Mouse (Mus musculus) cerebellum, postnatal 36 days (tissue): ENCODE data around the gene Fgr.
"Not testable (repeated sequence)": the region's sequence is repeated elsewhere in the genome, so short reads cannot be mapped to it uniquely, and the experiment has no call there.

Source experiments
- DNase-seq, 2 experiments: peaks; one replicate each; pipeline ENCODE4 v3.0.0; 2021 to 2022; ENCODE audit warnings: mixed read lengths in 2 of 2

Fgr gene

GRCm38 (mm10) chr4:132973814-132974398 lies at the start of gene Fgr:
Fgr (plus strand) TSS chr4:132974095.
- DNase-seq = no peak

DNA sequence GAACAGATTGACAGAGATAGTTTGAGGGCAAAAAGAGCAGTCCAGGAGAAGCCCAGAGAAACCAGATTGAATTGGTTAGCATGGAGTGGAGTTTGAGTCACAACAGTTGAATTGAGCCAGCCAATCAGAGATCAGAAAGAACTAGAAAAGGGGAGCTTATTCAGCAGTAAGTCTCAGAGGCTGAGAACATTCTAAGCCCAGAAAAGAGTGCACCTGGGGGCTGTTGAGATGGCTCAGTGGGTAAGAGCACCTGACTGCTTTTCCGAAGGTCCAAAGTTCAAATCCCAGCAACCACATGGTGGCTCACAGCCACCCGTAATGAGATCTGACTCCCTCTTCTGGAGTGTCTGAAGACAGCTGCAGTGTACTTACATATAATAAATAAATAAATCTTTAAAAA lies 47.4 kb upstream of the Fgr start:
- DNase-seq = not testable (repeated sequence)

DNA sequence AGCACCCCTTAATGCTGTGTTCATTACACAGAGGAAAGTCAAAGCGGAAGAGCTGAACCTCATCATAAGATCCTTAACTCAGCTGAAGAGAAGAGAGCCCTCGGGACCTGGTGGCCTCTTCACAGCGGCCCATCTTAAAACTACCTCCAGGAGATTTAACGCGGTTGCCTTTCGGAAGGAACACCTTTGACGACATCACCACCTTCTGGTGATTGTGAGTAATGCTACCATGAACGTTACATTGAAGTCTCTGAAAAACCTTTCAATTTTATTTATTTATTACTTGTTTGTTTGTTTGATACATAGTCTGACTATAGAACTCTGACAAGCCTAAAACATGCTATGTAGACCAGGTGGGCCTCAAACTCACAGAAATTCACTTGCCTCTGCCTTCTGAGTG lies 43.1 kb upstream of the Fgr start:
- peak; percentile 49 to 63 for DNase-seq

- DNase-seq = no peak
These were observed 41.0 kb upstream of the Fgr start for GRCm38 (mm10) chr4:132932752-132933404.

DNA sequence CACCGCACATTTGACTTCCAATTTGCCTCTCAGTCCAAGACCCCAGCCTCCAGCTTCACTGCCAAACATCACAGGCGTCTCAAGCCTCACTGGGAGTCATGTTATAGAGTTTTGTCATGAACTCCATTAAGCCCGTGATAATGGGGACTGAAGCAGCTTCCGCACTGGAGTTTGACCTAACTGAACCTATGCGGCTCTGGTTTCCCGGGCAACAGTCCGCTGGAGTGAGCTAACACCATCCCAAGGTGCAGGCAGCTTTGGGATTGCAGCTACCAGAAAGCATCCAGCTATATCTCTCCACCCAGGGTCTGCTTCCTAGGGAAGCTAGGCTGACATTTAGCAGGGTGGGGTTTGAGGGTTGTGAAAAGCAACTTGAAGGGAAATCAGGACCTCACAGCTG lies 39.3 kb upstream of the Fgr start:
- DNase-seq = no peak

DNA sequence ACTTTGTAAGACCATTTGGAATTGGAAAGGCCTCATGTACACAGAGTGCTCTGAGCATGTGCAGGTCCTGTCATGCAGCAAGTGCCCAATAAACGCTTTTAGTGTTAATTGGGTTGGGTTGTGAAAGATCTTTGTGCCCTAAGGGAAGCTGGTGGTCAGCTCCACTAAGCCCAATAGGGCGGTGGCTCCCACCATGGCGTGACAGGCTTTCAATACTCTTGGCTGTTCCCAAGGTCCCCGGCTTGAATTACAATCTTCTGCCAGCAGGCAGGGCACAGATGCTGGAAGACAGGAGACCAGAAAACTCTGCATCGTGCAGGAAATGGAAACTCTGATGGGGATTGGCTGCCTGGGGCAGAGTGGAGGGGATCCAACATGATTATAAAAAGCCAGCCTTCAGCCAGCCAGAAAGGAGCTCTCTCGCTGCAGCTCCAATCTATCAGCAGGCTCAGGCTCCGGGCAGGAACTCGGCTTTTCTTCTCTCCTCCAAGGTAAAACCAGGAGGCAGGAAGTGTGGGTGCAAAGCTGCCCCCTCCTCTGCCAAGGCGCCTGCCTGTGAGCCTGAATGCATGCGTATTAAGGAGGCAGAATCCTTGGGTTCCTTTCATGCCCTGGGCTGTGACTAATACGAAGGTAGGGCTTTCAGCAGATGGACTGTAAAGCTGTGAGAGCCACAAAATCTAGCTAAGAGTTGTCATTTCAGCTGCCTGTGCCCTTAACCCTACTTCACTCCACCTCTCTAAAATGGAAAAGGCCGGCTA lies 35.5 kb upstream of the Fgr start:
- peak; percentile 26 to 35 for DNase-seq

DNA sequence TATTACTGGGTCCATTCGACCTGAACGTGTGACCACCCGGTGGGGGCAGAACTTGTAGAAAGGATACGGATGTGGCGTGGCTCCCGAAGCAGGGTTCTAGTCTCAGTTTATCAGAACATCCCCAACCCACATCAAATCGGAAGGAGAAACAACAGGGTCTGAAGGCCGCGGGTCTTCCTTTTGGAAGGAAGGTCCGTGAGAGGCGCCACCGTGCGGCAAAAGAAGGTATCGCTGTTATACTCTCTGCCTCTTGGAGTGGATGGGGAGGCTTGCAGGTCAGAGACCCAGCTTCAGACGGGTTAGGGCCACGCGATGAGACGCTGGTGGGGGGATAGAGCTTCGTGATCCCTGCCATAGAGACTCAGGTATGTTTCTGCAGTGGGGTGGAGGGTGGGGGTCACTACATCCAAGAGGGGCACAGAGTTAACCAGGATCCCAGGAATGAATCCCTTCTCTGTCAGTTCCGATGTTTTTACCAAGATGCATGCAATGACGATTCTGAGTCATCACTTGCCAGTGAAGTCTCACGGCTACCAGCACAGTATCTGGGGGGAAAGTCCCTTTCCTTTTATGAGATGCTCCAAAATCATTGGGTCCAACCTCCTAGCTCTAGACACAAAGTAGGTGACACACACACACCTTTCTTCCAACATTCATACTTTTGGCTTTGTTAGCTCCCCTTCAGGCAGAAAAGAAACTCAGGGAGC lies 34.3 kb upstream of the Fgr start:
- DNase-seq = peak; percentile 66 to 68

- DNase-seq = no peak
These were observed 32.7 kb upstream of the Fgr start for GRCm38 (mm10) chr4:132941012-132941729.

DNA sequence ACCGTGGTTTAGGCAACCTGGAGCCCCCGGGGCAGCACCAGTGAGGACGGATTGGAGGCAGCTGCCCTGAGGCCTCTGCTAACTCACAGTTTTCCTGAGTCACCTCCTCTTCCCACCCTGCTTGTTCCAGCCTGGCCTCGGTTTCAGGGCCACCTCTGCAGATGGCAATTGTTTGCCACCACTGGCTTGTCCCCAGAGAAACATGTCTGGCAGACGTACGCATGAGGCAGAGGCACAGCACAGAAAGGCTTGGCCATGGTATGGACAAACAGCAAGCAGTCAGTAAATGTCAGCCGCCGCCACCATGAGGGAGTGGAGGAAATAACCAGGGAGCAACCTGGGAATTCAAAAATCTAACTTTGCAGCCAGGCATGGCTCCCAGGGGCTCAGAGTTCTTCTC lies 30.8 kb upstream of the Fgr start:
- DNase-seq = no peak

DNA sequence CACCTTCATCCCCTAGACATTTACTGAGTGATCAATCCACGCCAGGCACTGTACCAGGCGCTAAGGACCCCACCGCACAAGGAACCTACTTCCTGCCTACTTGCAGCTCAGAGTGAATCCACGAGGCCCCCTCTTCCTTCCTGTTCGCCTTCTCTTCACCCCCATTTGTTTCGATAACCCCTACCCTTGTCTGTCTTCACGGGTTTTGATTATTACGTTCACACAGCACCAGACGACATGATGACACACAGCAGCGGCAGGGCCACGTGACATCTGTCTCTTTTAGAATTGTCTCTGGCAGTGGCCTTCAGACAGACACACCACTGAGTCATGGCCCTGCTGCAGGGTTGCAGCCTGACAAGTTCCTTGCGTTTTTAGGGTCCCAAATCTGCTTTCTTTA lies 29.8 kb upstream of the Fgr start:
- DNase-seq = no peak

DNA sequence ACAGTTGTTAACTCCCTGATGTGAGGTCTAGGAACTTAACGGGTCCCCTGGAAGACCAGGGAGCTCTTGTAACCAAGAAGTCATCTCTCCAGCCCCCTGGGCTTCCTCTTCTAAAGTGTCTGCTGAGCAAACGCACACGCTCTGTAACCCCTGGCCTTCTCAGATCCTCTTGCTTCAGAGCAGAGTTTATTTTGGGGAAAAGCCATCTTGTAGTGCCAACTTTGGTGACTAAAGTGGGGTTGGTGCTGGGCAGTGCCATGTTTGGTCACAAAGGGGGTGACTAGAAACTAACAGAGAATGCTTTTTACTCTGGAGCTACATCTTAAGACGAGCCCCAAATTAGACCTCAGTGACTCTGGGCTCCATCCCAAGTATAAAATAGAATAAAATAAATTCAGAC lies 29.1 kb upstream of the Fgr start:
- DNase-seq = no peak

DNA sequence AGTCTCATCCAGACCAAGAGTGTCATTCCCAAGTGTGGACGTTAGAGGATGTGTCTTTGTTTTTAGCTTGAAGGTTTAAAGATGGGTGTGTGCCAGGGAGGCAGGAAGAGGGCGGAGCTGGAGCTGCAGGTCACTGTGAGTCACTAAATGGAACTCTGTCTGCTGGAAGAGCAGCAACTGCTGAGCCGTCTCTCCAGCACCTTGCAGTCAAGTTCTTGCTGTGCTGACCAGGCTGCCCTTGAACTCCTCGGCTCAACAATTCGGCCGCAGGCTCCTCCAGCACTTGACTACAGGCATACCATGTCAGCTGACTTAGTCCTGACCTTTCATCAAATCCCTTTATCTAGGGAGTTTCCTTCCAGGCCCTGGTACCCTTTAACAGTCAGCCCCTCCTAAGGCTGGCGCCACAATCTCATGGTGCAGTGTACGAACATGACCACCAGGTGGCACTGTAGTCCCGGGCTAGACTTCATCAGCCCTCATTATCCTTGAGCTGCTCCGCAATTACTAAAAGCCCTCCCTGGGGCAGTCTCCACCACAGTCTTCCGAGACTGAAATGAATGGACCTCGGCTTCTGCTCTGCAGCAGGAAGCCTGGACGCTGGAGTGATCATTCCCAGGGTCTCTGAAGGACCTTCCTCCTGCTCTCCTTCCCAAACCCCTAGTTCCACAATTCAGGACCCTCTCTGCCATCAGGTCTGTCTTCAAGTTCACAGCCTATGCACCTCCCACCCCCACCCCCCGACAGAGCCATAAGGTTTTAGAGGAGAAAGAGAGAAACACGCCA lies 28.4 kb upstream of the Fgr start:
- peak; percentile 85 to 91 for DNase-seq

DNA sequence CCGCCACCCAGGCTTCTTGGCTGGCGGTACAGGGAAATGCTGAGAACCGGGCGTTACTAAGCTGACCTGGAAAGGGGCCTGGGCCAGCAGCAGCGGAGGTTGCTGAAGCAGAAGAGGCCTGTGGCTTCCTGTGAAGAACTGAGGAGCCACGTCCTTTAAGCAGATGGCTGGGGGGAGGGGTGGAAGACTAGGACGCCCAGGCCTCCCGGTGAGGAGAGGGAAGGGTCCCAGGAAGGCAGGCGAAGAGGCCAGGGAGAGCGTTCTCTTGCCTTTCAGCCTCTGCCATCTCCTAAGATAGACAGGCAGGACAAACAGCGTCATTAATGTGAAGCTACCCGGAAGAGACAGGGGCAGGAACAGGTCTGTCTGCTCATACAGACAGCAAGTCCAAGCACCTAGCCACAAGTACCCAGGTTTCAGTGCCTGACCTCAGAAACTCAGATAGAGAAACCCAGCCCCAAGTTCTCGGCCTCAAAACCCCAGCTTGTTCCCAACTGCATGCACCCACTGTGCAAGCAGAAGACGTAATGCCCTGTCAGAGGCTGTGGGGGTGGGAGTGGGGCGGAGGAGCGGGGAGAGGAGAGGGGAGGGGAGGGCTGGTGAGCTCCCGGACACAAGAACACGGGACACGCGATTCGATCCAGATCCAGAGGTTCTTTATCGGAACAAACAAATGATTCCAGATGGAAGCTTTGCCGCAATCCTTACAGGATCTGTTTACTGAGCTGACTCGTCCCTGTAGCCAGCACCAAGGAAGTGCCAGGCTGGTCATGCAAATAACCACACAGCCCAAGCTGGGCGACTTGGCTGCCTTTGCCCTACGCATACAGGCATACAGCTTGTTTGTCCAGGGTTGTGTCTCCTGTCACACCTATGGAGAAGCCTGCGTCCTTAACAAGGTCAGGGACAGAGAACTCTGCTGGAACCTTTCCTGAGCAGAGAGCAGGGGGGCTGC lies 27.6 kb upstream of the Fgr start:
- DNase-seq = peak; percentile 66 to 71

DNA sequence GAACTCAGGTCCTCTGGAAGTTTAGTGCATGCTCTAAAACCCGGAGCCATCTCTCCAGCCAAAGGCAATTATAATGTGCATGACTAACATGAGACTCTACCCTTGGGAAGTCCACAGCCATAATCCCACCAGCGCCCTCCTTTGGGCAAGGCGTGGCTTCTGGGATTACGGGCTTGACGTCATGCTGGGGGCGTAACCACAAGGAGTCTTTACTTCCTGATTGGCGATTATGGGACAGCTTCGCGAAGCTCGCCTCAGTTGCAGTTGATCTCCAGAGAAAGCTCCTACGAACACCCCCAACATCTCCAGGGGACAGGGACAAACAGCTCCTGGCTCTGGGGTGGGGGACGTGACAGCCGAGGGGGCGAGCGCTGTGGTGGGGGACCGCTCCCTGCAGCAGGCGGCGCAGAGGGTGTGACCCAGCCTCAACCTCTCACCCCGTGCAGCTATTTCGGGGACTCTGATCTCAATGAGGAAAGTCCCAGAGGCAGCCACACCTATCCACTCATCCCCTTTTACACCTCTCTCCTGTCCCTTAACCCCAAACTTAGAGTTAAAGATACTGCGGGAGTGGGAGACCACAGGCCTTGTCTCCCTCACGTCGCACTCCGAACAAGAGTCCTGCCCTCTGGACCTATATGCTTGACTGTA lies 23.9 kb upstream of the Fgr start:
- DNase-seq = no peak

DNA sequence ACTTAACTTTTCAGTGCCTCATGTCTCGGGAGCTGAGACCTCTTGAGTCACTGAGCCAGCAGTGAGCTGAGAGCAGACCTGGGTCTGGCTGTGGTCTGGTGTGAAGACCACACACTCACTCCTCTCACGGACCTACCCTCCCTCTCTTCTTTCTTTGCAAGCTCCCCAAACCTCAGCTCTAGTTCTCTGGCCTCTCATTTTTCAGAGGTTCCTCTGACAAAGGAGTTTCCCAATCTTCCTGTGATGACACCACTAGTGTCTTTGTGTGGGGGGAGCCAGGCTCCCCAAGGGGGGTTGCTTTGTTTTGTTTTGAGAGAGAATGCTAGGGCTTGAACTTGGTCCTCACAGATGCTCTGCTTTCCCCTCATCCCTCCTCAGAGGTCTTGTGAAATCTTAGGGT lies 22.9 kb upstream of the Fgr start:
- no peak for DNase-seq

GRCm38 (mm10) chr4:132954530-132955394 lies 19.1 kb upstream of the Fgr start:
- DNase-seq = peak; percentile 43 to 49

DNA sequence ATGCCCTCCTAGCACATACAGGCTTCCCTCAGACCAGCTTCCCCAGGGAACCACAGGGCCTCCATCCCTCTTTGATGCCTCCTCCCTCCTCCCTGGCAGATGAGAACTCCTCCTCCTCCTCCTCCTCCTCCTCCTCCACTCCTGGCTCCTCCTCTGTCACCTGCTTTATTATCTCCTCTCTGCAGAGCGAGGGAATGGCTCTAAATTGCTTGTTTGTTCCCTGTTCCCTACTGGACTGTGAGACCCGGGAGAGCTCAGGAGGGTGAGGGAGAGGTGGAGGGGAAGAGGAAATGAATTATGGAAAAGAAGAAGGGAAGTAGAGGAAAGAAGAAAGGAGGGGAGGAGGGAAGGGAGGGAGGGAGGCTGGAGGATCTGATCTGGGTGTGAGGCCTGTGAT lies 18.5 kb upstream of the Fgr start:
- DNase-seq = no peak

DNA sequence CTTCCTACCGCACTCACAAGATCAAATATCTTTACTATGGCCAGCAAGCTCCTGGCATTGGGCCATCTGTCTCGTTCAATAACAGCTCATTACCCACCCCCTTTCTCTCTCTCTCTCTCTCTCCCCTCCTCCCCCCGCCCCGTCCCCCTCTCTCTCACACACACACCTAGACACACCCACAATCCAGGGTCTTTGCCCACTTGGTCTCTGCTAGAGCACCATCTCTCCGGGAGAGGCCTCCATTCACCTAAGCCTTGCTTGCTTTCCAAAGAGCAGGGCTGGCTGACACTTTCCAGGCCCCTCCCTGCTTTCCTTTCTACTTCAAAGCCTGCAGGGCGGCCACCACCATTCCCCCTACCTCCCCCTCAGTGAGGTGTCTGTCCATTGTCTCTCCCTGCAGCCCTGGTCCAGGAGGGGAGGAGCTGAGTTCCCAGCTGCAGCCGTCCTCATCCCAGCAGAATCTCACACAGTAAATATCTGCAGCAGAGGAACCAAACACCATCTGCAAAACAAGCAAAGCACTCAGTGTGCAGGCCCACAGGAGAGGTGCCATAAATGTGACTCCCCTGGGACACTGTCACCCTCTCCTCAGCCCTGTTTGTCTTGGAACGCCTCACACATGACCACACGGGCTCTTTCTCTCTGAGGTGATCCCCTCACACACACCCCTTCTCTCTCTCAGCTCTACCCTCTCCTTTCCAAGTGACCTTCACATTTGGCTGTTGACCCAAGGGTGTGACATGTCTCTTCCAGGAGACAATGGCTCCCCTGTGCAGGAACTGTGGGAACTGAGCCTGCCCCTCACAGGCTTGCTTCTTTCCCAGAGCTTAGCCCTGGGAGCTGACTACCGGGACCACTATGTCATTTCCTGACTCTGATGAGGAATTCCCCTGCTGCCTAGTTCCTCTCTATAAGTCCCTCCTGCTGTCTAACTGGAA lies 14.9 kb upstream of the Fgr start:
- no peak for DNase-seq
